Mouse (Mus musculus) urinary bladder, postnatal 36 days (tissue): ENCODE results near the gene Vegfb.

ENCODE experiments used
- DNase-seq, 2 experiments: peaks; one replicate each; pipeline ENCODE4 v3.0.0; 2022; ENCODE audit warnings: low spot score in 2 of 2, mixed read lengths in 1 of 2

The Vegfb gene

DNA sequence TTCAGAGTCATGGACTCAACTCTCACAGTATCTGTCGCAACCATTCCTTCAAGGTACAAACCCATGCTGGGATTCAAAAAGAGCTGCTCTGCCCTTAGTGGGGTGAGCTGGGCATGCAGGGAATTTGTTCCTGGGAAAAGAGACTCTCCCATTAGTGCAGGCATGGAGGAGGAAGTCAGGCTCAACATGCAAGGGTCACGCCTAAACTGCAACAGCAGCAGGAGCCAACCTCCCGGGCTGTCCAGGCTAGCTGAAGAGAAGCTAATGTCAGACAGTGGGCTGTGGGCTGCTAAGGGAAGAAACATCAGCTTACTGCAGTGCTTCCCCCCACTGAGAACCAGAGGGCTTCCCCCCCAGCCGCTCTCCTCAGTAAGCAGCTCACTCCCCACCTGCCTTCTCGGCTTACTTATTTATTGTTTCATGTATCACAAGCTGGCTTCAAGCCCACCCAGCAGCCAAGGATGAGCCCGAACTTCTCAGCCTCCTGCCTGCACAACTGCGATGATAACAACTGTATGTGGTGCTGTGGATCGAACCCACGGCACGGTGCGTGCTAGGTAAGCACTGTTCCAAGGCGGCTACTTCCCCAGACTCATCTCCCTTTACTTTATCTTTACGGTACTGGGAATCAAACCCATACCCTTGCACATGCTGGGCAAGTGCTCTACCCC lies 15.1 kb downstream of the Vegfb start:
- DNase-seq = no peak

DNA sequence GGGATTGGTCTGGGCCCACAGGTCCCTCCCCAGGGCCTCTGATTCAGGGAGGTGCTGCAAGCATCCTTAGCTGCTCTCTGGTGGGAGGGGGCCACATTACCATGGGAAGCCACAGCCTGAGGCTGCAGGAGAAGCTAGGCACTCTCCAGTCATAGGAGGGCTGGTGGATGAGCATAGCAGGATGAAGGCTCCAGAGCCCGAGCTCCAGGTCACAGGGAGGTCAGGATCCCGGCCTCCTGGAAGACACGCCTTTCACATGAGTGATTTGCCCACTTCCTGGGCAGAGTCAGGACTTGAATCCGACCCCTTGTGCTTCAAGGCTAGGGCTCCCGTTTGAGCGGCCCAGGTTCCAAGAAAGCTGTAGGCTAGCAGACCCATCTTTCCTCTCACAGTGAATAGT lies 15.8 kb downstream of the Vegfb start:
- DNase-seq = no peak

DNA sequence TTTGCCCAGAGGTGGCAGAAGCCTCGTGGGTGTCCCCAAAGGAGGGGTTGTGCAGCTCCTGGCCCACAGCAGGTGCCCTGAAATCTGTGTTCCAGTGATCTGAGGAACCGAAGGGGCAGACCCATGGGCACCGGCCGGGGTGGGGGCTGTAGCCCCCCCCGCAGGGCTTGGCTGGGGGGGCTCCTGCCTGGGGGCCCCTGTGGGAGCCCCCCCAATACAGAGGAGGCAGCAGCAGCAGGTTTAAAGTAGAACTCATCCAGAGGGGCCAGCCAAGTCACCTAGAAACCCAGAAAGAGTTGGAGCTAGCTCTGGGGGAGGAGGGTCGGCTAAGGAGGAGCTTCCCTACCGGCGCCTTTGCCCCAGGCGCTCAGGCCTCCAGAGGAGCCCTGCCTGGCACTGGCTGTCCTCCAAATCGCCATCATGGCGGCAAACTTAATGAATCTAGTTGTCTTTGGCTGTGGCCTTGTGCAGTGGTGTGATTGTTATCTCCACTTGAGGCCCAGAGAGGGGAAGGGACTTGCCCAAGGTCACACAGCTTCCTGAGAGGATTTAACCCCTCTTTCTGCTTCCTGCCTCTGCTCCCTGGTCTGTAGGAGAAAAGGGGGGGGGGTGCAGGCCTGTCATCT lies 16.9 kb downstream of the Vegfb start:
- DNase-seq = no peak

DNA sequence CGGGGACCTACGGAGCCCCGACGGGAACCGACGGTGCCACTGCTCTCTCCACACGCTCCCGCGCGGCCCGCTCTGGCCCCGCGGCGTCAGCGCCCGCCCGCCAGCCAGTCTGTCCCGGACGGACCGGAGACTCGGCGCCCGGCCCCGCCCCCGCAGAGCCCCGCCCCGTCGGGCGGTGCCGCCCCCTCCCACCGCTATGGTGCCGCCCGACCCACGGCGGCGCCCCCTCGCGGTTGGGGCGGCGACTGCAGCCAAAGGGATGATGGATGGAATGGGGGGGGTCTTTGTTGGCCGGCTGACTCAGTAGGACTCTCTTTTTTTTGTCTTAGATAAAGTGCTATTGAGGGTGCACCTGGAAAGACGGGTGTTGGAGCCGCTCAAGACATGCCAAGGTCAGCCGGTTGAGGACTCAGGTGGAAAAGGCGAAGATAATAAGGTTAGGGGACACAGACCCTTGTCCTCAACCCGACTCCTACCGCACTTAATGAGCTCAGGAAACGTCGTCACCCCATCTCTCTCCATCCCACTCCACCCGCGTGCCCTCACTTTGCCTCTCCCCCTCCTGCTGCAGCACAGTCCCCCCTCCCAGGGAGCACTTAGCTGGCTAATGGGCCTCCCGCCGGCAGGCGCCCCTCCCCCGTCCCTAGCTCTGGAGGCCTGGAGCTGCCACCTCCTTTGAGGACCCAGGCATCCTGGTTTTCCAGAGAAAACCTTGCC lies 17.6 kb downstream of the Vegfb start:
- peak; percentile 64 to 75 for DNase-seq

DNA sequence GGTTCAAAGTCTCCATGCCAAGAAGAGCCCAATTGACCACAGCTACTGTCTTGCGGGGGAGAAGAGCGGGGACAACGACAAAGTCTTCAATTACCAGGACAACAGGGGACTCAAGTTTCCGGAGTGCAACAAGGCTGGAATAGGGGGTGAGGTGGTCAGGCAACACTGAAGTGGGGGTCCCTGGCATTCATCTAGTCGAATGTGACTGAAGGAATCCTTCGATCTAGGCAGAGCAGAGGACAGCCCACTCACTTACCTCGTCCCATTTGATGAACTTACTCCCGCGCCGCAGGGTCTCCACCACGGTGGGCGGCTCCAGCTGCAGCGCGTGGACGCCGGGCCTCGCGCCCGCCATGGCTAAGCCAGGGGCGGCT lies 18.2 kb downstream of the Vegfb start:
- peak in 1 of 2 experiments; percentile 29 for DNase-seq

DNA sequence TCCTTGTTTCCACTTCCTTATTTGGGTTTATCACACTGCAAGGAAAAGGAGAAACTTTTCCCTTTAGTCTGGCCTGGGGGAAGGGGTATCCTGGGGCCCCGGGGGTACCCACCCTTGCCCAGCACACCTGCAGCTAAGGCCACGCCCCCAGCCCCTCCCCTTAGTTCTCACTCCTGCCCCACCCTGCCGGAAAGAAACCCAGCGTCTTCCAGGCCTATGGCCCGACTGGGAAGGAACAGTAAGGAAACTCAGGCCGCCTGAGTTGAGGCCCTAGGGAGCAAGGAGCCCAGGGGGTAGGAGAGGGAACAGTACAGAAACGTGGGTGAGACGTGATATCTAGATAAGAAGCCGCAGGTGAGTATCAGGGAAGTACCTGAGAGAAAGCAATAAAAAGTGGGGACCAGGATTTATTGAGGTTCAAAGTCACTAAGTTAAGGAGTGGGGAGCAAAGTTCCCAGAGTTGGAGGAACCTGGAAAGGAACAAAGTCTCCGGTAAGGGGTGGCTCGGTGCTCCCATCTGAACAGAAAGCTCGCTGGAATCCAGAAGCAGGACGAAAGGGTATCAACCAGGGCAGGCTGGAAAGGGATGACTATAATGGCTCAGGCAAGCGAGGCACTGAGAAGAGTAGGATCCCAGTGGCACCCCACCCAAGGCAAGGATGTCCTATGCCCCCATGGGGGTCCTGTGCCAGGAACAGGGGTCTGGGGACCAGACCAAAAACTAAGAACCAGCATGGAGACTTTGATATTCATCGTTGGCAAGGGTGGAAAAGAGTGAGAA lies 18.8 kb downstream of the Vegfb start:
- peak in 1 of 2 experiments; percentile 67 for DNase-seq

DNA sequence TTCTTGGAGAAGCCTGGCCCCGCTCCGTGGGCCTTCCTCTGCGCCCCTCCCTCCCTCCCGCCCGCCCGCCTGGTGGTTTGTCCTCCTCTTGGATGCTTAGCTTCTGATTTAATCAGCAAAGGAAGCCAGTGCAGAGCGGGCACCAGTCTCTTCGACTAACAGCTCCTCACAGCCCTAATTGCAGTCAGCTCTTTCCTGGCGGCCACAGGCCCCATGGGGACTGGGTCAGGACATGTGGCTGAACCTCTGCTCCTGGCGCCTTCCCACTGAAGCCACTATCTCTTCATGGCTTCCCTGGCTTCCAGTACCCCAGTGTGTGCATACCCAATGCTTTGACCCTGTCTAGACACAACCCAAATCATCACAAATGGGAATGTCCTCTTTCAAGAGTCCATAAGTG lies 31.0 kb downstream of the Vegfb start:
- no peak for DNase-seq

DNA sequence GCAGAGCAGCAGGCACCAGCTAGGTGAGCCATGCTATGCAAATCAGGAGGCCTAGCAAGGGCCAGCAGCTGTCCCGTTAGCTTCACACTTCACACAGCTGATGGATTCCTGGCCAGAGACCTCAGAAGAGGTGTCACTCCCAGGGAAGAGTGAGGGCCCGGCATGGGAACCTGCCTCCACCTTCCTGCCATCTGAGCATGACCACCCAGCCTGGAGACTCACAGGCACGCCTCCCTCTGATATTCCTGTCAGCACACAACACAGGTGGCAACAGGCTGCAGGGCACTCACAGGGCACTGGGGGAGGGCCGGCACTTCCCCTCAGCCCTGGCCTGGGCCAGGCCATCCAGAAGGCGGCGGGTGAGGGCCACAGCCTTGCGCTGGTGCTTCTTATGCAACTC lies 32.0 kb downstream of the Vegfb start:
- no peak for DNase-seq

DNA sequence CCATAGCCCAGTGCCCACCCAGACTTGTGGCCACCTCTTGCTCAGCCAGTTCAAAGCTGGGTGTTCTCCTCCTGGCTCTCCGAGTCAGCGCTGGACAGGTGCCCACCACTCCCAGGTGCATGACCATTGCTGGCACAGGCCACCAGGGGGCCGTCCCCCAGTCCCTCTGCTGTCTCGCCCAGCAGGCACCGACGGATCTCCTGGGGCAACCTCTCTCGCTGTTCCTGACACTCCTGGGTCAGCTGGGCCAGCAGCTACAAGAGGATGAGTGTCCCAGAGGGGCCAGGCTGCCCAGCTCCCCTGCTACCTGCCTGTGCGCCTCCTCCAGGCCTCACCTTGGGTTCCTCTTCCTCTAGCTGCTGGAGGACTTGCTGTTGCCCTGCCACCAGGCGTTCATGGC lies 33.4 kb downstream of the Vegfb start:
- DNase-seq = peak in 1 of 2 experiments; percentile 57

DNA sequence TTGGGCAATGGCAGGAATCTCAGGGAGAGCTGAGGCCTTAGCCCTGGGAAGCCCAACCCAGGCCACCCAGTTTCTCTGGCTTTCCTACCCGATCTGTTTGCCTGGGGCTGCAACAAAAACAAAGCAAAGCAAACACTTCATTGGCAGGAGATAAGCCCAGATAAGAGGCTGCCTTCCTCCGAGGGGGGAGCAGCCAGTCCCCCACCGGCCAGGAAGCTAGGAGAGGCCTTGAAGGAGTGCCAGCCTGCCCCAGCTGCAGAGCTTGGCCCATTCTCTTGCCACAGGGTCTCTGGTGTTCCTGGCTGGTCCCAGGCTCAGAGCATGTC lies 34.8 kb downstream of the Vegfb start:
- DNase-seq = peak; percentile 61 to 76

DNA sequence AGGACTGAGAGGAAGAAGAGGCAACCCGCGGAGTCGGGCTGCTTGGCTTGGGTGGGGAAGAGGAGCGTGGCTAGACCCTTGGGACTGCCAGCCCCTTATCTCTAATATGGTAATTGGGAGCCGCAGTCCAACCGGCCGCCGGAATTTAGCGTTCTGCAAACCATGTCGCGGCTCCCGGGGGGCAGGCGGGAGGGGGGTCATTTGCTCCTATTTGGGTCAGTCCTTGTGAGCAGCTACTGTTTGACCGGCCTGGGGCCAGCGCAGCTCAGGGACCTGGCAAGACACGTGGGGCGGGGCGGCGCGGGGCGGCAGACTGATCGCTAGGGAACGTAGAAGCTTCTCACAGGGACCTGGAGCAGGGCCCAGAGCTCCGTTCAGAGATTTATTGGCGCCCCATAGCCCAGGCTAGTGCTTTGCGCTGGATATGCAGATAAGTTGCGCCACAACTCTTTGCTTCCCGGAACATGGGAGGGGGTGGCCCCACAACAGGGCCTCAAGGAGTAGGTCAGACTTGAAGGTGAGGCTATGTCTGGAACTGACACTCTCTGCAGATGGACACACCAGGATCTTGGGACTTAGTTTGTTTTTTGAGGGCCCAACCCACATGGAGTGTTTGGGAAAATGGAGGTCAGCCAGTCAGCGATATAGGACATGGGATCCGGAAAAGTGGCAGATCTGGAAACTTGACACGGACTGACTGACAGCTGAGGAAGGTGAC lies 35.3 kb downstream of the Vegfb start:
- peak; percentile 75 to 87 for DNase-seq

DNA sequence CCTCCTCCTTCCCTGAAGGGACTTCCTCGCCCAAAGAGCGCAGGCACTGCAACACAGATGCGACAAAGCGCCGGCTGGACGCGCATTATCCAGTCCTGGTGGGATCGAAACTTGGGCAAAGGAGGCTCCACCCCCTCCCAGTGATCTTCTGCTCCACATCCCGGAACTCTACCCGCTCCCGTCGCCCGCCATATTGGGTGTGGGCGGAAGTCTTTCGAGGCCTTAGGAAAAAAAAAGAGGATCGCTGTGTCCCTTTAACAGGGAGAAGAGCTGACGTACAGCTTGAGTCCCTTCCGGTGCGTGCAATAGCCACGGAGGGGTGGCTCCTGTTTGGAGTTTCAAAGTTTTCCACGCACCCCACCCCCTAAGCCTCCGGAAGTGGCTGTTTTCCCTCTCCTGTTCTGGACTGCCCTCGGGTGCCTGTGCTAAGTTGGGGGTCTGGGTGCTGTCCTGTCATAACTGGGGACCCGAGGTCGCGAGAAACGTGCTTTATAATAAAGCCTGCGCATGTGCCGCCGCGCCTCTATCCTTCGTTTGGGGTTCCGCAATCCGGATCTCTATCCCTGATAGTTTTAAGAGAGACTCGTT lies 36.0 kb downstream of the Vegfb start:
- DNase-seq = peak; percentile 93 to 97

DNA sequence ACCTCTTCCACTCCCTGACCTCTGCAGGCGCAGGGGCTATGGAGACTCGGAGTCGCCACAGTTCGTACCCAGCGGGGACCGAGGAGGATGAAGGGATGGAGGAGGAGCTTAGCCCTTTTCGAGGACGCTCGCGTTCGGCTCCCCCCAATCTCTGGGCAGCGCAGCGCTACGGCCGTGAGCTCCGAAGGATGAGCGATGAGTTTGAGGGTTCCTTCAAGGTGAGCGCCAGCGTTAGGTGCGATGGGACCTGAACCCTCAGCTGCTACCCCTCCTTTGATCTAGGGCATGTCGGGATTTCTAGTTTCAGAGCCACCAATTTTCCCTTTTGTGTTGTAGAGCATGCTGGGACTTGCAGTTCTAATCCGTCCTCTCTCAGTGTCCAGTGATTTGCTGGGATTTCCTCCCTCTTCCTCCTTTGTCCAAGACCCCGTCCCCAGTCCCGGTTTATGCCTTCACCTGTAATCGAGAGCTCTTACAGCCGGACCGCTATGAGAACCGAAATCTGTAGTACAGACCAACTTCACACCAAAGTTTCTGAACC lies 36.8 kb downstream of the Vegfb start:
- DNase-seq = peak in 1 of 2 experiments; percentile 48

DNA sequence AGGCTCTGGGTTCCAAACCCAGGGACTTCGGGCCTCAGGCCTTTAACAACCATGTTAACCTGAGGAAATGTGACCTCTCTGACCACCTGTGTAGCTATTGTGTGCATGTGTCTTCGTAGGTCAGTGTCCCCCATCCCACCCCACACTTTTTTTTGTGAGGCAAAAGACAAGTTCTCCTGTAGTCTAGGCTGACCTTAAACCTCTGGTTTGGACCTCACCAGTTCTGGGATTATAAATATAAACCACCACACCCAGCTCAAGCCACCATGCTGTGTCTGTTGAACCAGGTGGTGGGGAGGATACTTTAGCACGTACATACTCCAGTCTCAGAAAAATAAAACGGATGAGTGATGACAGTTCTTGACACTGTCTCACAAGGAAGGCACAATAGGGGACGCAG lies 37.5 kb downstream of the Vegfb start:
- no peak for DNase-seq

DNA sequence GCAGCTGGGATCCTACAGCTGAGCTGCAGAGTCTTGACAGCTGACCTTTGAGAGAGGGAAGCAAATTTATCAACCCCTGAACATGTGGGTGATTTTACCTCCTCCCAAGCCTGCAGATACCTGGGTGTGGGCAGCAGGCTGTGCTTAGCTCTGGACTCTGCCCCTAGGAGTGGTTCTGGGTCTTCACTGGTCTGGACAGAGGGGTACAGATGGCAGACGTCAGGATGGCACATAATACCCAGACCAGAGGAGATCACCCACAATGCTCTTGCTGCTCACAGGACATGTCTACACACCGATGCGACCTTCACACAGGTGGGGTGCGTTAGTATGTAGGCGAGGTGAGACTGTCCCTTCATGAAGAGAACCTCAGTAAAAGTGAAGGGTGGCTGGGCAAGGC lies 37.9 kb downstream of the Vegfb start:
- no peak for DNase-seq

DNA sequence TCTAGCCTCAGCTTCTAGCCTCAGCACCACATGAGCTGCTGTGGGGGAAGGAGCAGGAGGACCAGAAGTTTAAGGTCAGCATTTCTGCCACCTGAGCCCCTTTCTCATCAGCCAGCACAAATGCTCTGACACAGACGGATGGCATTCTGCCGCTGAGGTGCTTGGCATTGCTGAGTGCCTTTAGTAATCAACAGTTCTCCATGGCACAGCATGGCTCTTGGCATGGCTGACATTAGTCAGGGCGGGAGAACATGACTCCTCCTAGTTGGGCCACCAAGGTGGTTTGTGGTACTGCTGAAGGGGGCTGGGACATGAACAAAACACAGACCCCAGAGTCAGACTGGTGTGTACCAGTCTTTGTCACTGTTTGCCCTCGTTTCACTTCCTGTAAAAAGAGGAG lies 39.3 kb downstream of the Vegfb start:
- no peak for DNase-seq

DNA sequence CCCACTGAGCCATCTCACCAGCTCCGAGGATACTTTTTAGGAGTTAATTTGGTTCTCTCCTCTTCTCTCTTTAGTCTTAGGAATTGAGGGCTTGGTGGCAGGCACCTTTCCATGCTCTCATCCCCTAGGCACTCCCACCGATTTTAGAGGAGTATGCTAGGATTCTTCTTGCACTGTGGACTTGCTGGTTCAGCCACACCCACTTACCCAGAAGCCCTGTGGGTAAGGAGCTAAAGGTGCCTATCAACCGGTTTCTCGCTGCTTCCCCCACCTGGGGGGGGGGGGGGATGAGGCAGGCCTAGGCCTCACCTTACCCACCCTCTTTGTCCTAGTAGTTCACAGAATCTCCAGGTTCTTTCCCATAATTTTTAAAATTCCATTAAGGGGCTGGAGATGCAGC lies 39.7 kb downstream of the Vegfb start:
- no peak for DNase-seq

DNA sequence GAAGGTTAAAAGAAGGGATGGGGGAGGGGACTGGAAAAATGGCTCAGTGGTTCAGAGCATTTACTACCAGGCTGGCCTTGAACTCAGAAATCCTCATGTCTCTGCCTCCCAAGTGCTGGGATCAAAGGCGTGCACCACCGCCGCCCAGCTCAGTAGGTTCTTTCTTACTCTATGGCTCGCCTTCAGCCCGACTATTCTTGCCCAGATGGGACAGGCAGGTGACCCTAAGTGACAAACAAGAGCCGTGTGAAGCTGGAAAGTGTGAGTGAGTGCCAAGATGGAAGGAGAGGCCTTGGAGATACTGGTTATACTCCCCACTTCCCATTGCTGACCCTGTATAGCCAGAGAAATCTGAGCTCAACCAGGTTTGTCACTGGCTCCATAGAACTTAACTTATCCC lies 43.7 kb downstream of the Vegfb start:
- DNase-seq = no peak

DNA sequence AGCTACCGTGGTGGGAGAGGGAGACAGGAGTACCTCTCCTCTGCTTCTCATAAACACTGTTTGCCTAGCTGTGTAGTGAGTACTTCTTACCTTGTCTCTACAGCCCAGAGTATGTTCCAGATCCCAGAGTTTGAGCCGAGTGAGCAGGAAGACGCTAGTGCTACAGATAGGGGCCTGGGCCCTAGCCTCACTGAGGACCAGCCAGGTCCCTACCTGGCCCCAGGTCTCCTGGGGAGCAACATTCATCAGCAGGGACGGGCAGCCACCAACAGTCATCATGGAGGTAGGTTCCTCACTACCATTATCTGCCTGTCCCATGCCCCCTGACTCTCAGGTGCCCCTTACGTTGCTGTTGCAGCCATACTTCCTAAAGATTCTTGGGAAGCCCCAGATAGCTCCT lies 44.7 kb downstream of the Vegfb start:
- no peak for DNase-seq

DNA sequence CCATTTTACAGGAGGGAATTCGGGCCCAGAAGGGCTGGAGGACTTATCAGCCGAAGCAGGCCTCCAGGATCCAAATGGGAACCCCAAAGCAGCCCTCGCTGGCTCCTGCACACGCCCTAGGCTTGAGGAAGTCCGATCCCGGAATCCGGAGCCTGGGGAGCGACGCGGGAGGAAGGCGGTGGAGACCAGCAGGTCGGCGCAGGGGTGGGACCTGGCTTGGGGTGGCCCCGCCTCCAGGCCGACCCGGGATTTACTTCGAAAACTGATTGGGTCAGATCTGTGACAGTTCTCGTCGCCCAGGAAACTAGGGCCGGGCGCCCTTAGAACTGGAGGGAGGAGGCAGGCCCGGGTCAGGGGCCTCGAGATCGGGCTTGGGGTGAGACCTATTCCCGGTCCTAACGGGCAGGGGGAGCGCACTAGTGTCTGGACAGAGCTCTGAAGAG lies 45.2 kb downstream of the Vegfb start, which contains the start of gene Gpr137:
Gene Gpr137, minus strand, starts transcription at position 232 of the 443 bp plus-strand sequence.
- DNase-seq = peak; percentile 92 to 97
